Mouse (Mus musculus) C2C12 (cell line): ENCODE data around the gene Rcor3. TPM values are rescaled to one million over a fixed set of nuclear protein-coding genes. Genes with fewer than 3 reads are reported as not detected.

ENCODE experiments used
- H3K27me3 ChIP-seq: one replicate; pipeline ENCODE4 v1.6.1; 2011; ENCODE audit not compliant: control insufficient read depth, insufficient read depth, insufficient read length
- H3K36me3 ChIP-seq: one replicate; pipeline ENCODE4 v1.6.1; 2011; ENCODE audit not compliant: control insufficient read depth, insufficient read depth
- H3K4me3 ChIP-seq: one replicate; pipeline ENCODE4 v1.5.1; 2011; ENCODE audit warnings: mild to moderate bottlenecking, control low read depth; ENCODE audit not compliant: poor library complexity, insufficient read depth, severe bottlenecking
- H3K79me2 ChIP-seq: one replicate; pipeline ENCODE4 v1.6.1; 2011; ENCODE audit not compliant: control insufficient read depth, insufficient read depth
- H3K79me3 ChIP-seq: one replicate; pipeline ENCODE4 v1.6.1; 2011; ENCODE audit warnings: low read depth, control low read depth
- H3ac ChIP-seq: one replicate; pipeline ENCODE3; 2011; ENCODE audit warnings: low read depth; ENCODE audit not compliant: control insufficient read depth, insufficient read length
- CEBPB ChIP-seq: IDR thresholded peaks from one replicate; pipeline ENCODE4 v1.6.1; 2011; ENCODE audit warnings: low read depth, mild to moderate bottlenecking, control low read depth, moderate library complexity
- CTCF ChIP-seq: IDR thresholded peaks from one replicate; pipeline ENCODE4 v1.5.1; 2011; ENCODE audit not compliant: control insufficient read depth, insufficient read depth, insufficient read length
- FOSL1 ChIP-seq: IDR thresholded peaks from one replicate; pipeline ENCODE4 v1.8.0; 2011; ENCODE audit warnings: mild to moderate bottlenecking, low read length; ENCODE audit not compliant: poor library complexity, insufficient read depth, severe bottlenecking
- MAX ChIP-seq: IDR thresholded peaks from one replicate; pipeline ENCODE4 v1.6.1; 2011; ENCODE audit warnings: mild to moderate bottlenecking, control low read depth
- MYOD1 ChIP-seq: IDR thresholded peaks from one replicate; pipeline ENCODE4 v1.6.1; 2011; ENCODE audit warnings: low read depth; ENCODE audit not compliant: control insufficient read depth, insufficient read length
- MYOG ChIP-seq: IDR thresholded peaks from one replicate; pipeline ENCODE4 v1.6.1; 2011; ENCODE audit not compliant: control insufficient read depth, insufficient read length; ENCODE audit errors: extremely low read depth
- USF1 ChIP-seq: IDR thresholded peaks from one replicate; pipeline ENCODE4 v1.6.1; 2011; ENCODE audit warnings: low read depth, mild to moderate bottlenecking, control low read depth, moderate library complexity
- polyA plus RNA-seq: library from polyadenylated mRNA; unstranded; fragments of >200 nt; fragmentation: generic; extraction: Trizol; gene quantifications from one replicate; pipeline ENCODE4 v1.2.1, GENCODE M21; 2012; ENCODE audit warnings: missing spikeins

The Rcor3 gene
- polyA plus RNA-seq, 1 experiment: 8.6 TPM

- TF ChIP-seq CTCF: no peak
- no peak for TF ChIP-seq USF1
- TF ChIP-seq FOSL1: no peak
- no peak for TF ChIP-seq CEBPB
- H3ac ChIP-seq: no peak overlapping the region
- no peak overlapping the region for H3K4me3 ChIP-seq
- no peaks in the 10 kb centered on the region for H3K79me2 ChIP-seq
- H3K36me3 ChIP-seq: peaks cover 26% of the 10 kb centered on the region
- H3K79me3 ChIP-seq: no peaks in the 10 kb centered on the region
- no peaks in the 10 kb centered on the region for H3K27me3 ChIP-seq
These were observed 69.7 kb downstream of the Rcor3 start for GRCm38 (mm10) chr1:192068188-192068587.

- H3K27me3 ChIP-seq: no peaks in the 10 kb centered on the region
- no peak overlapping the region for H3ac ChIP-seq
- no peak overlapping the region for H3K4me3 ChIP-seq
- peaks cover 26% of the 10 kb centered on the region for H3K36me3 ChIP-seq
- H3K79me3 ChIP-seq: no peaks in the 10 kb centered on the region
- TF ChIP-seq USF1 (no peak), FOSL1 (no peak), MYOG (no peak), MYOD1 (no peak), CEBPB (no peak), MAX (no peak), CTCF (no peak)
- no peaks in the 10 kb centered on the region for H3K79me2 ChIP-seq
These were observed 70.9 kb downstream of the Rcor3 start for GRCm38 (mm10) chr1:192066956-192067355.

GRCm38 (mm10) chr1:192063209-192063946 is 74.5 kb downstream of the Rcor3 start:
- TF ChIP-seq FOSL1 (no peak), CTCF (no peak), CEBPB (no peak), MYOD1 (no peak), USF1 (no peak), MYOG (no peak), MAX (no peak)
- no peak overlapping the region for H3ac ChIP-seq
- H3K4me3 ChIP-seq: no peak overlapping the region
- H3K36me3 ChIP-seq: peaks cover 31% of the 10 kb centered on the region
- no peaks in the 10 kb centered on the region for H3K79me2 ChIP-seq
- no peaks in the 10 kb centered on the region for H3K27me3 ChIP-seq
- no peaks in the 10 kb centered on the region for H3K79me3 ChIP-seq

- Histone ChIP-seq H3K79me2 (no peaks in the 10 kb centered on the region), H3K27me3 (no peaks in the 10 kb centered on the region), H3K36me3 (peaks cover 31% of the 10 kb centered on the region), H3ac (no peak overlapping the region), H3K79me3 (no peaks in the 10 kb centered on the region), H3K4me3 (no peak overlapping the region)
- TF ChIP-seq CEBPB: no peak
- no peak for TF ChIP-seq CTCF
- no peak for TF ChIP-seq FOSL1
- TF ChIP-seq MAX: no peak
- TF ChIP-seq MYOG: no peak
- no peak for TF ChIP-seq USF1
- no peak for TF ChIP-seq MYOD1
These were observed 75.2 kb downstream of the Rcor3 start for GRCm38 (mm10) chr1:192062682-192063081.

- no peaks in the 10 kb centered on the region for H3K79me3 ChIP-seq
- no peak overlapping the region for H3ac ChIP-seq
- TF ChIP-seq MYOD1: peak; percentile 85
- peak; percentile 6 for TF ChIP-seq USF1
- no peak for TF ChIP-seq MYOG
- TF ChIP-seq CTCF: no peak
- no peak for TF ChIP-seq CEBPB
- TF ChIP-seq FOSL1: peak; percentile 88
- peak; percentile 54 for TF ChIP-seq MAX
- H3K36me3 ChIP-seq: peaks cover 34% of the 10 kb centered on the region
- no peaks in the 10 kb centered on the region for H3K79me2 ChIP-seq
- no peak overlapping the region for H3K4me3 ChIP-seq
- no peaks in the 10 kb centered on the region for H3K27me3 ChIP-seq
These were observed 76.1 kb downstream of the Rcor3 start for GRCm38 (mm10) chr1:192061666-192062306.

- H3K79me3 ChIP-seq: no peaks in the 10 kb centered on the region
- no peaks in the 10 kb centered on the region for H3K27me3 ChIP-seq
- H3K4me3 ChIP-seq: no peak overlapping the region
- no peak for TF ChIP-seq USF1
- TF ChIP-seq MAX: no peak
- no peak for TF ChIP-seq MYOD1
- no peak for TF ChIP-seq FOSL1
- no peak for TF ChIP-seq MYOG
- TF ChIP-seq CTCF: no peak
- no peak for TF ChIP-seq CEBPB
- peaks cover 15% of the 10 kb centered on the region for H3K36me3 ChIP-seq
- H3K79me2 ChIP-seq: no peaks in the 10 kb centered on the region
- H3ac ChIP-seq: no peak overlapping the region
These were observed 79.0 kb downstream of the Rcor3 start for GRCm38 (mm10) chr1:192058911-192059310.
